Mouse (Mus musculus) liver, embryonic 14.5 days (tissue): ENCODE data around the gene B230104I21Rik.

Experiments used
- CTCF ChIP-seq: IDR thresholded peaks from 2 replicates; pipeline ENCODE4 v1.5.1; 2016; ENCODE audit warnings: antibody characterized with exemption, low read depth, control low read depth
- EP300 ChIP-seq: IDR thresholded peaks from 2 replicates; pipeline ENCODE4 v1.6.1; 2016; ENCODE audit warnings: antibody characterized with exemption, low read depth

GRCm38 (mm10) chr4:154360441-154360840, 24.5 kb downstream of the B230104I21Rik start:
- TF ChIP-seq CTCF (no peak), EP300 (no peak)
